Mouse (Mus musculus): ENCODE measurements at regions not wholly inside any gene's neighbourhood (a gene's known extent, or its start where the extent isn't known, plus 50 kb on each side); places are given as distances from the start of the nearest gene placed in this dataset.

GRCm38 (mm10) chr14:25362771-25363170 lies 96.2 kb upstream of the Zmiz1 start:
- 5% methylated on average over 1 of the region's 1 CpGs for WGBS
- no peak overlapping the region for H3K9ac ChIP-seq (ENCODE audit: low read depth, low read length)
- no peaks in the 10 kb centered on the region for H3K4me1 ChIP-seq (replicated peaks; ENCODE audit: control insufficient read depth, insufficient read depth, low read length)
- no peaks in the 10 kb centered on the region for H3K9me3 ChIP-seq (ENCODE audit: control insufficient read depth, low read length)
- ATAC-seq (ENCODE audit: low FRiP score) (no peak), DNase-seq (ENCODE audit: low spot score) (no peak)
- no peak overlapping the region for H3K4me2 ChIP-seq (replicated peaks; ENCODE audit: low read depth, low read length)
- no peak overlapping the region for H3K4me3 ChIP-seq (ENCODE audit: low read depth, low read length)
- H3K36me3 ChIP-seq (ENCODE audit: control insufficient read depth, insufficient read depth, low read length), result no peaks in the 10 kb centered on the region
- no peaks in the 10 kb centered on the region for H3K27me3 ChIP-seq (ENCODE audit: control insufficient read depth, insufficient read depth, low read length)
- no peak overlapping the region for H3K27ac ChIP-seq (ENCODE audit: low read depth, low read length)

GRCm38 (mm10) chr14:25365226-25365800 lies 93.7 kb upstream of the Zmiz1 start:
- no peak overlapping the region for H3K27ac ChIP-seq (ENCODE audit: low read depth, low read length)
- no peak overlapping the region for H3K4me2 ChIP-seq (replicated peaks; ENCODE audit: low read depth, low read length)
- 89% methylated on average over 10 of the region's 10 CpGs for WGBS
- DNase-seq (ENCODE audit: low spot score) (no peak), ATAC-seq (ENCODE audit: low FRiP score) (no peak)
- H3K9ac ChIP-seq (ENCODE audit: low read depth, low read length), result no peak overlapping the region
- H3K27me3 ChIP-seq (ENCODE audit: control insufficient read depth, insufficient read depth, low read length), result no peaks in the 10 kb centered on the region
- H3K36me3 ChIP-seq (ENCODE audit: control insufficient read depth, insufficient read depth, low read length), result no peaks in the 10 kb centered on the region
- no peak overlapping the region for H3K4me3 ChIP-seq (ENCODE audit: low read depth, low read length)
- no peaks in the 10 kb centered on the region for H3K4me1 ChIP-seq (replicated peaks; ENCODE audit: control insufficient read depth, insufficient read depth, low read length)
- H3K9me3 ChIP-seq (ENCODE audit: control insufficient read depth, low read length), result no peaks in the 10 kb centered on the region

DNA sequence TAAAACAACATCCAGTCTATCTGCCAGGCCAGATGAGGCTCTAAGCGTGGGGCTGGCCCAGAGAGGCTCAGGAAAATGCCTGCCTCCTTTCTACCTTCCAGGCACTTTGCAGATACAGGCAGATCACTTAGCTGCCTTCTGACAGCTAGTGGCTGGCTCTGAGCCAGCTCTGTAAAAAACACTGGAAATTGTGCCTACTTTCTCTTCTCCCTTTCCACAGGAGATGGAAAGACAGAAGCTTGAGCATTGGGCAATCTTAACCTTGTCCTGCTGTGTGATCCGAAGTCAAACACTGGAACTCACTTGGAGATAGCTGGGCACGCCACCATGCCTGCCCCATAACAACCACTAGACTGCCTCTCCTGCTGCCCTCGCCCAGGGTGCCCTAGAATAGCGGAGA lies 93.0 kb upstream of the Zmiz1 start:
- H3K36me3 ChIP-seq (ENCODE audit: control insufficient read depth, insufficient read depth, low read length), result no peaks in the 10 kb centered on the region
- H3K4me3 ChIP-seq (ENCODE audit: low read depth, low read length), result no peak overlapping the region
- ATAC-seq (ENCODE audit: low FRiP score) (no peak), DNase-seq (ENCODE audit: low spot score) (no peak)
- no peak overlapping the region for H3K27ac ChIP-seq (ENCODE audit: low read depth, low read length)
- 95% methylated on average over 5 of the region's 5 CpGs for WGBS
- H3K27me3 ChIP-seq (ENCODE audit: control insufficient read depth, insufficient read depth, low read length), result no peaks in the 10 kb centered on the region
- no peaks in the 10 kb centered on the region for H3K4me1 ChIP-seq (replicated peaks; ENCODE audit: control insufficient read depth, insufficient read depth, low read length)
- no peaks in the 10 kb centered on the region for H3K9me3 ChIP-seq (ENCODE audit: control insufficient read depth, low read length)
- H3K9ac ChIP-seq (ENCODE audit: low read depth, low read length), result no peak overlapping the region
- H3K4me2 ChIP-seq (replicated peaks; ENCODE audit: low read depth, low read length), result no peak overlapping the region

DNA sequence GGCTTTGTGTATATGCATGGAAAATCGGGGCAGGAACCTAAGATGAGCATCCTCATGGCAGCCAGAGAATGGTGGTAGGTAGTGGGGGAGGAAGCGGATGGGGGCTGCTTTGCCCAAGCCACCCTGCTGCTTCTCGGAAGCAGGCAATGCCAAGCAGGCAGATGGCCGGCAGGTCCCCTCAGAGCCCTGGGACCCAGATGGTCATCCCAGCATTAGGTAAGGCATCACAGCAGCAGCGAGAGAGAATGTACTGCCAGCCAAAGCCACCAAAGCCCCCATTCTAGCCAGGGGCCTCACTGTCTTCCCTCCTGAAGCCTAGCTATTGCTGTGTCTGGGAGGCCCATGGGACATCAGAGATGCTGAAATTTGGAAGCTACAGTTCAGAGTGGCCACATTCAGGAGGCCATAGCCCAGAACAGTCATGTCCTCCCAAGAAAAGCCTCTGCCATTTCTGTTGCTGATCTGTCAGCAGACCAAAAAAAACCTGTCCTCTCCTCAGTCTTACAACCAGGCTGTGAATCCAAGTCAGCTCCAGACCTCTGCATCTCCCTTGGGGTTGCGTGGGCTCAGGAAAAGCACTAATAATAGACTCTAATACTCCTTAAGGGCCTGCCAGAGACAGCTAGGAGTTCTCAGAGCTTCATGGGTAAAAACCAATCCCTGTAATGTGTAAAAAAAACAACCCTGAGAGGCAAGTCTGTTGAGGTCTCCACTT lies 88.5 kb upstream of the Zmiz1 start:
- no peak for DNase-seq (ENCODE audit: low spot score)

DNA sequence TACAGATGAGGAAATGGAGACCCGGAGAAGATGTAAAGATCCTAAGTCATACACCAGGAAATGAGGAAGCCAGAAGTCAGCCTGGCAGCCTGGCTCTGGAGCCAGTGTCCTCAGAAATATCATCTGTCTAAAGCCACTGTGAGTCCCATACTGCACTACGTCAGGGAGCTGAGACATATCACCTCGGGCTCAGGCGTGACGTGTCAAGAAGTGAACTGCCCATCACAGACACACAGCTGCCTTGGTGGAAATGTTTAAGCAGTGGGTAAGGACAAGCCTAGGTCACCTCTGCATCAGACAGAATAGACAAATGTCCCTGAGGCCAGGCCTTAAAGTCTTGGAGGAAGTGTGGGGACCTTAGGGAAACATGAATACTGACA lies 88.0 kb upstream of the Zmiz1 start:
- no peaks in the 10 kb centered on the region for H3K36me3 ChIP-seq (ENCODE audit: control insufficient read depth, insufficient read depth, low read length)
- ATAC-seq (ENCODE audit: low FRiP score), result no peak
- peaks cover 3% of the 10 kb centered on the region; the same call in 1 of the 2 replicates for H3K4me1 ChIP-seq (replicated peaks; ENCODE audit: control insufficient read depth, insufficient read depth, low read length)
- no peak overlapping the region for H3K27ac ChIP-seq (ENCODE audit: low read depth, low read length)
- H3K27me3 ChIP-seq (ENCODE audit: control insufficient read depth, insufficient read depth, low read length), result no peaks in the 10 kb centered on the region
- H3K4me3 ChIP-seq (ENCODE audit: low read depth, low read length), result no peak overlapping the region
- no peak overlapping the region for H3K4me2 ChIP-seq (replicated peaks; ENCODE audit: low read depth, low read length)
- no peak overlapping the region for H3K9ac ChIP-seq (ENCODE audit: low read depth, low read length)
- 74% methylated on average over 5 of the region's 5 CpGs for WGBS
- no peak for DNase-seq (ENCODE audit: low spot score)
- H3K9me3 ChIP-seq (ENCODE audit: control insufficient read depth, low read length), result no peaks in the 10 kb centered on the region

More for the DNA sequence above, 88.5 kb upstream of the Zmiz1 start:
- Histone ChIP-seq H3K9me3 (ENCODE audit: control insufficient read depth, low read length) (no peaks in the 10 kb centered on the region), H3K4me1 (replicated peaks; ENCODE audit: control insufficient read depth, insufficient read depth, low read length) (peaks cover 3% of the 10 kb centered on the region; the same call in 1 of the 2 replicates), H3K4me2 (replicated peaks; ENCODE audit: low read depth, low read length) (no peak overlapping the region), H3K36me3 (ENCODE audit: control insufficient read depth, insufficient read depth, low read length) (no peaks in the 10 kb centered on the region), H3K27ac (ENCODE audit: low read depth, low read length) (peak overlapping the region; percentile 11; the same call in 1 of the 2 replicates), H3K4me3 (ENCODE audit: low read depth, low read length) (no peak overlapping the region), H3K27me3 (ENCODE audit: control insufficient read depth, insufficient read depth, low read length) (no peaks in the 10 kb centered on the region), H3K9ac (ENCODE audit: low read depth, low read length) (no peak overlapping the region)
- 88% methylated on average over 6 of the region's 6 CpGs for WGBS
- ATAC-seq (ENCODE audit: low FRiP score), result no peak

DNA sequence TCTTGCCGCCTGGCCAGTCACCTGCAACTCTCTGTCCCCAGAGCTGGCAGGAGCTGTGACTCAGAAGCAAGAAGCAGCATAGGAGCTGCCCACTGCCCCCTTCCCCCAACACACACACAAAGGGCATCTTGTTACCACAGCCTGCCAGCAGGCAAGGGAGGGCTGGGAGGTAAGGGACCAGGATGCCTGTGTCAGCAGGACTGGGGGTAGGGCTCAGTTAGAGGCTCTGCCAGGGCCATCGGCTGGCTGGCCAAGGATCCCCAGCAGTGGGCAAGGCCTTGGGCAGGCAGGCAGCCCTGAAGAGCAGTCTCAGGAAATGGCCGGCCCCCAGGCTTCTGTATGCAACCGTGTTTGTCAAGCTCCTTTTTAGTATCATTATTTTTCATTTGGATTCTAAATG lies 87.3 kb upstream of the Zmiz1 start:
- peak overlapping the region; percentile 27; the same call in 1 of the 2 replicates for H3K27ac ChIP-seq (ENCODE audit: low read depth, low read length)

GRCm38 (mm10) chr14:25372581-25372980 lies 86.4 kb upstream of the Zmiz1 start:
- H3K4me3 ChIP-seq (ENCODE audit: low read depth, low read length), result no peak overlapping the region
- H3K4me2 ChIP-seq (replicated peaks; ENCODE audit: low read depth, low read length), result no peak overlapping the region
- H3K27ac ChIP-seq (ENCODE audit: low read depth, low read length), result no peak overlapping the region
- DNase-seq (ENCODE audit: low spot score) (no peak), ATAC-seq (ENCODE audit: low FRiP score) (no peak)
- H3K9ac ChIP-seq (ENCODE audit: low read depth, low read length), result no peak overlapping the region
- 58% methylated on average over 4 of the region's 4 CpGs for WGBS
- H3K9me3 ChIP-seq (ENCODE audit: control insufficient read depth, low read length), result no peaks in the 10 kb centered on the region
- H3K4me1 ChIP-seq (replicated peaks; ENCODE audit: control insufficient read depth, insufficient read depth, low read length), result peaks cover 8% of the 10 kb centered on the region
- no peaks in the 10 kb centered on the region for H3K27me3 ChIP-seq (ENCODE audit: control insufficient read depth, insufficient read depth, low read length)
- no peaks in the 10 kb centered on the region for H3K36me3 ChIP-seq (ENCODE audit: control insufficient read depth, insufficient read depth, low read length)

More for the DNA sequence above, 87.3 kb upstream of the Zmiz1 start:
- H3K4me2 ChIP-seq (replicated peaks; ENCODE audit: low read depth, low read length), result no peak overlapping the region
- ATAC-seq (ENCODE audit: low FRiP score) (peak; percentile 38; the same call in 1 of the 2 replicates), DNase-seq (ENCODE audit: low spot score) (no peak)
- H3K4me1 ChIP-seq (replicated peaks; ENCODE audit: control insufficient read depth, insufficient read depth, low read length), result peaks cover 3% of the 10 kb centered on the region; the same call in 1 of the 2 replicates
- H3K36me3 ChIP-seq (ENCODE audit: control insufficient read depth, insufficient read depth, low read length), result no peaks in the 10 kb centered on the region
- H3K9ac ChIP-seq (ENCODE audit: low read depth, low read length), result no peak overlapping the region
- no peaks in the 10 kb centered on the region for H3K27me3 ChIP-seq (ENCODE audit: control insufficient read depth, insufficient read depth, low read length)
- H3K4me3 ChIP-seq (ENCODE audit: low read depth, low read length), result no peak overlapping the region
- 56% methylated on average over 4 of the region's 4 CpGs for WGBS
- H3K9me3 ChIP-seq (ENCODE audit: control insufficient read depth, low read length), result no peaks in the 10 kb centered on the region

GRCm38 (mm10) chr14:25373167-25373566 lies 85.8 kb upstream of the Zmiz1 start:
- H3K9me3 ChIP-seq (ENCODE audit: control insufficient read depth, low read length), result no peaks in the 10 kb centered on the region
- H3K27ac ChIP-seq (ENCODE audit: low read depth, low read length), result no peak overlapping the region; the same call in 1 of the 2 replicates
- DNase-seq (ENCODE audit: low spot score) (no peak), ATAC-seq (ENCODE audit: low FRiP score) (no peak)
- no peaks in the 10 kb centered on the region for H3K36me3 ChIP-seq (ENCODE audit: control insufficient read depth, insufficient read depth, low read length)
- no peaks in the 10 kb centered on the region for H3K27me3 ChIP-seq (ENCODE audit: control insufficient read depth, insufficient read depth, low read length)
- no peak overlapping the region for H3K4me2 ChIP-seq (replicated peaks; ENCODE audit: low read depth, low read length)
- H3K4me1 ChIP-seq (replicated peaks; ENCODE audit: control insufficient read depth, insufficient read depth, low read length), result peaks cover 8% of the 10 kb centered on the region
- no peak overlapping the region for H3K9ac ChIP-seq (ENCODE audit: low read depth, low read length)
- WGBS, result 96% methylated on average over 4 of the region's 4 CpGs
- no peak overlapping the region for H3K4me3 ChIP-seq (ENCODE audit: low read depth, low read length)

DNA sequence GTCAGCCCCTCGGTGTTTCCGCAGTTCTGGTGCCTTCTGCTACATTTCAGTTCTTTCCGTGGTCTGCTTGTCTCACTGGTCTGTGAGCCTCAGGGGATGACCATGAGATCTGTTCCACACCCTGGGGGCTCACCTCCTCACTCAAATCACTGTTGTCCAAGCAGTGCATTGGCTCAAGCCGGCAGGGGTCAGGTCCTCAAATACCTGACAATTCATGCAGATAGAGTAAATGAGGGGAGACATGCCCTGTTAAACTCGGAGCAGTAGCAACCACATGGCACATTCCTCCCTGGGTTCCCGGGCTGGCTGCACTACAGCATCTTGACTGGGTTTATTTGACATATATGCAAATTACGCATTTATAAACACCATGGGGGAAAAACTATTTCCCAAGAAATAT lies 84.0 kb upstream of the Zmiz1 start:
- H3K4me1 ChIP-seq (replicated peaks; ENCODE audit: control insufficient read depth, insufficient read depth, low read length), result peaks cover 15% of the 10 kb centered on the region
- no peak overlapping the region for H3K27ac ChIP-seq (ENCODE audit: low read depth, low read length)

More for the DNA sequence above, 84.0 kb upstream of the Zmiz1 start:
- DNase-seq (ENCODE audit: low spot score), result no peak
- H3K9me3 ChIP-seq (ENCODE audit: control insufficient read depth, low read length), result no peaks in the 10 kb centered on the region
- H3K27me3 ChIP-seq (ENCODE audit: control insufficient read depth, insufficient read depth, low read length), result no peaks in the 10 kb centered on the region
- WGBS, result 79% methylated on average over 7 of the region's 7 CpGs
- H3K4me3 ChIP-seq (ENCODE audit: low read depth, low read length), result no peak overlapping the region
- H3K36me3 ChIP-seq (ENCODE audit: control insufficient read depth, insufficient read depth, low read length), result no peaks in the 10 kb centered on the region
- no peak for ATAC-seq (ENCODE audit: low FRiP score)
- no peak overlapping the region for H3K9ac ChIP-seq (ENCODE audit: low read depth, low read length)
- no peak overlapping the region for H3K4me2 ChIP-seq (replicated peaks; ENCODE audit: low read depth, low read length)
